Mouse (Mus musculus): ENCODE data around the gene Rhpn2.
A peak's percentile ranks its signal among the peaks of the same experiment; 100 is the strongest.

Gene Rhpn2

DNA sequence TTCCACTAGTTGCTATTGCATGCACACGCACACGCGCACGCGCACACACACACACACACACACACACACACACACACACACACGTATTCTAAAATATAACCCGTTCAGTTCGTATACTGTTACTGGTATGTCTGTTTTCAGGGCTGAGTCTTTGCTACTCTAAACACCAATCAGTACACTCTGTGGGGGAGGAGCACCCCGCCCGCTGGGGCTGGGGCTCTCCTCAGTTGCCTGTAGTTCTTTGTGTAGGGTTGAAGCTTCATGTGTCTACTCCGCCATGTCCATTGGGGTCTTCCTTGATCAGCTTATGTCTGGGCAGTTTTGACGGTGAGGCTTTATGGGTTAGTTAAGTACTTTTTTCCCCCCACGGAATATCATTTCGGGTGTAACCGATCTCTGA is 19.3 kb downstream of the Rhpn2 start:
- Histone ChIP-seq H3K4me1 (replicated peaks; ENCODE audit: low read depth, low read length) (peaks cover 80% of the 10 kb centered on the region), H3K4me3 (replicated peaks; ENCODE audit: low read length) (peak overlapping the region; percentile 51), H3K36me3 (ENCODE audit: insufficient read depth, low read length) (peaks cover 5% of the 10 kb centered on the region; the same call in 1 of the 2 replicates), H3K9me3 (ENCODE audit: low read length) (no peaks in the 10 kb centered on the region), H3K27me3 (ENCODE audit: insufficient read depth, low read length) (0 out of 2 replicates have a peak, but pooled peaks cover 4% of the 10 kb centered on the region)
- TF ChIP-seq CTCF (conservative IDR thresholded peaks at IDR 0.05; ENCODE audit: low read length) (no peak), NANOG (IDR thresholded peaks at IDR 0.05; ENCODE audit: borderline replicate concordance, low read length) (no peak), POU5F1 (IDR thresholded peaks at IDR 0.05; ENCODE audit: borderline replicate concordance, low read length) (no peak)

DNA sequence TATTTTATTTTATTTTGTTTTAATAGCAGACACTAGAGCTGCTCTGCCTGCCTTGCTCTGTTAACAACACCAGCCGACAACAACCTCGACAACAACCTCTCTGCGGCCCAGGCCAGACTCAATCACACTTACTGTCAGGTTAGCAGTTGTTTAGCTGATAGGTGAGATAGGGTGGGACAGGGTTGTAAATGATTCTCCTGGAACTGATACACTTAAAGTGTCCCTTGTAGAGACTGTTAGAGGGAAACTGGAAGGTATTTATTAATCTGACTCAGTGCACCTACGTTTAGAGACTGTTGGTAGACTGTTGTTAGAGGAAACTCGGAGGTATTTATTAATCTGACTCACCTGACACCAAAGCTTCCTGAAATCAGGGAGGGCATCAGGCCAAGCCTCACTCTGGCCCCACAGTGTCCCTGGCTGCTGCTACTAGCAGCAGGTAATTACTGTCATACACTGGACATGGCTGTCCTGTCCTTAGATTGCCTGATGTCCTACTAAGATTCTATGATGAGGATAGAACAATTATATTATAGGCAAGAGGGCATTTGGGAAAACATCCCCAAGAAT is 21.4 kb downstream of the Rhpn2 start:
- Histone ChIP-seq H3K4me1 (replicated peaks; ENCODE audit: low read depth, low read length) (peaks cover 68% of the 10 kb centered on the region), H3K4me3 (replicated peaks; ENCODE audit: low read length) (no peak overlapping the region), H3K36me3 (ENCODE audit: insufficient read depth, low read length) (peaks cover 5% of the 10 kb centered on the region; the same call in 1 of the 2 replicates), H3K9me3 (ENCODE audit: low read length) (no peaks in the 10 kb centered on the region), H3K27me3 (ENCODE audit: insufficient read depth, low read length) (no peaks in the 10 kb centered on the region)
- no peak for TF ChIP-seq NANOG (IDR thresholded peaks at IDR 0.05; ENCODE audit: borderline replicate concordance, low read length)
- no peak for TF ChIP-seq POU5F1 (IDR thresholded peaks at IDR 0.05; ENCODE audit: borderline replicate concordance, low read length)
- TF ChIP-seq CTCF (conservative IDR thresholded peaks at IDR 0.05; ENCODE audit: low read length), result no peak

DNA sequence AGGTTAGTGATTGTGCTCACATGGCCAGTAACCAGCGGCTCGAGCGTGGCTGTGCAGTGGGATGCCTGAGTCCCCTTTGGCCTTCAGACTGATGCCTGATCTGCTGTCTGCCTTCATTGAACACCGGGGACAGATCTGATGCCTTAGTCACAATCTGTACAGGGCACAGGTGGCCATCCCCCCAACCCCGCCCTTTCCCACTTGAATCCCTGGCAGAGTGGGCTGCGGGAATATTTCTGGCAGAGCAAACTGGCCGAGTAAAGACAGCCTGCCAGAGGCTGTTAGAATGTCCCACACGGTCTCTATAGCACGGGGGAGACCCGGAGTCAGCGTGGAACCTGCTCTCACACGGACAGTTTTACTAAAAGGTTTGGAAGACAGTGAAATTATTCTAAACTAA is 23.7 kb downstream of the Rhpn2 start:
- H3K36me3 ChIP-seq (ENCODE audit: insufficient read depth, low read length), result peaks cover 5% of the 10 kb centered on the region; the same call in 1 of the 2 replicates
- H3K27me3 ChIP-seq (ENCODE audit: insufficient read depth, low read length), result no peaks in the 10 kb centered on the region
- H3K4me1 ChIP-seq (replicated peaks; ENCODE audit: low read depth, low read length), result peaks cover 66% of the 10 kb centered on the region
- no peak overlapping the region for H3K4me3 ChIP-seq (replicated peaks; ENCODE audit: low read length)
- no peaks in the 10 kb centered on the region for H3K9me3 ChIP-seq (ENCODE audit: low read length)
- TF ChIP-seq NANOG (IDR thresholded peaks at IDR 0.05; ENCODE audit: borderline replicate concordance, low read length), result no peak
- no peak for TF ChIP-seq CTCF (conservative IDR thresholded peaks at IDR 0.05; ENCODE audit: low read length)
- TF ChIP-seq POU5F1 (IDR thresholded peaks at IDR 0.05; ENCODE audit: borderline replicate concordance, low read length), result no peak

- Histone ChIP-seq H3K27me3 (ENCODE audit: insufficient read depth, low read length) (no peaks in the 10 kb centered on the region), H3K36me3 (ENCODE audit: insufficient read depth, low read length) (peaks cover 3% of the 10 kb centered on the region; the same call in 1 of the 2 replicates), H3K4me3 (replicated peaks; ENCODE audit: low read length) (no peak overlapping the region), H3K9me3 (ENCODE audit: low read length) (no peaks in the 10 kb centered on the region), H3K4me1 (replicated peaks; ENCODE audit: low read depth, low read length) (peaks cover 55% of the 10 kb centered on the region)
- TF ChIP-seq NANOG (IDR thresholded peaks at IDR 0.05; ENCODE audit: borderline replicate concordance, low read length), result no peak
- TF ChIP-seq CTCF (conservative IDR thresholded peaks at IDR 0.05; ENCODE audit: low read length), result no peak
- no peak for TF ChIP-seq POU5F1 (IDR thresholded peaks at IDR 0.05; ENCODE audit: borderline replicate concordance, low read length)
Measured at GRCm38 (mm10) chr7:35362253-35362652, 28.3 kb downstream of the Rhpn2 start.

DNA sequence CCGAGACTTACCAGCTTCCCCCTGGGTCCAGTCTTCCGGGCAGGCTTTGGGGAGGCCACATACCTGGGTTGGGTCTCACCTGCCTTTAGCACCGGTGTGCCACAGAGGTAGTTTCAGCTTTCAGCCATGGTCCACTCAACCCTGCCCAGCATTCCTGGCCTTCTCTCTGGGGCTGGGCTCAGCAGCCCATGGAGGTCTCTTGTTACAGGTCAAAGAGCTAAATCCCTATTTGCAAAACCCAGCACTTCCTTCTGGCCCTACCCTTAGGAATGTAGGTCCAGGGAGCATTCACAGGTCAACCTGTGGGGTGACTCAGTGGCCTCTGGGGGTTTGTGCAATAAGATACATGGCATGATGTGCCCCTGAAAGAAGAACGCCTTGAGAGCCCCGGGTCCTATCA is 28.9 kb downstream of the Rhpn2 start:
- H3K4me3 ChIP-seq (replicated peaks; ENCODE audit: low read length), result no peak overlapping the region
- peaks cover 3% of the 10 kb centered on the region; the same call in 1 of the 2 replicates for H3K36me3 ChIP-seq (ENCODE audit: insufficient read depth, low read length)
- peaks cover 52% of the 10 kb centered on the region for H3K4me1 ChIP-seq (replicated peaks; ENCODE audit: low read depth, low read length)
- TF ChIP-seq NANOG (IDR thresholded peaks at IDR 0.05; ENCODE audit: borderline replicate concordance, low read length) (no peak), POU5F1 (IDR thresholded peaks at IDR 0.05; ENCODE audit: borderline replicate concordance, low read length) (no peak), CTCF (conservative IDR thresholded peaks at IDR 0.05; ENCODE audit: low read length) (no peak)
- no peaks in the 10 kb centered on the region for H3K9me3 ChIP-seq (ENCODE audit: low read length)
- no peaks in the 10 kb centered on the region for H3K27me3 ChIP-seq (ENCODE audit: insufficient read depth, low read length)

GRCm38 (mm10) chr7:35365161-35365910 is 31.4 kb downstream of the Rhpn2 start:
- no peaks in the 10 kb centered on the region for H3K9me3 ChIP-seq (ENCODE audit: low read length)
- TF ChIP-seq CTCF (conservative IDR thresholded peaks at IDR 0.05; ENCODE audit: low read length), result no peak
- no peak for TF ChIP-seq POU5F1 (IDR thresholded peaks at IDR 0.05; ENCODE audit: borderline replicate concordance, low read length)
- TF ChIP-seq NANOG (IDR thresholded peaks at IDR 0.05; ENCODE audit: borderline replicate concordance, low read length), result no peak
- peaks cover 40% of the 10 kb centered on the region for H3K4me1 ChIP-seq (replicated peaks; ENCODE audit: low read depth, low read length)
- H3K36me3 ChIP-seq (ENCODE audit: insufficient read depth, low read length), result peaks cover 3% of the 10 kb centered on the region; the same call in 1 of the 2 replicates
- no peak overlapping the region for H3K4me3 ChIP-seq (replicated peaks; ENCODE audit: low read length)
- no peaks in the 10 kb centered on the region for H3K27me3 ChIP-seq (ENCODE audit: insufficient read depth, low read length)

DNA sequence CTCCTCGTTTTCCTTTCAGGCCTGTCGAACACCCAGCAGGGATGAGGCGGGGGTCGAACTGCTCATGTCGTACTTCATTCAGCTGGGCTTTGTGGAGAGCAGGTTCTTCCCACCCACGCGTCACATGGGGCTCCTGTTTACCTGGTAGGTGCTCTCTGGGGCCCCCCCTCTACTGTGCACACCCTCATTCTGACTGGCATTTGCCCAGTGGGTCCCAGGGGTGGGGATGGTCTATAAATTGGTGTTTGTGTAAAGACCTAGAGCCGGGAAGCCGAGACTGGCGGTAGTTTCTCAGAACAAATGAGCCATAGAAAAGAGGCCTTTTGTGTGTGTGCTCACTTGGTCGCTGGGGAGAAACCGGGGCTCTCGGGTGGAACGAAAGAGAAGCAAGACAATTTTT is 37.1 kb downstream of the Rhpn2 start:
- Histone ChIP-seq H3K4me1 (replicated peaks; ENCODE audit: low read depth, low read length) (peaks cover 48% of the 10 kb centered on the region), H3K4me3 (replicated peaks; ENCODE audit: low read length) (0 out of 2 replicates have a peak overlapping the region, but pooled peaks have one; percentile 13), H3K9me3 (ENCODE audit: low read length) (no peaks in the 10 kb centered on the region), H3K36me3 (ENCODE audit: insufficient read depth, low read length) (peaks cover 21% of the 10 kb centered on the region; the same call in 1 of the 2 replicates), H3K27me3 (ENCODE audit: insufficient read depth, low read length) (0 out of 2 replicates have a peak, but pooled peaks cover 3% of the 10 kb centered on the region)
- no peak for TF ChIP-seq POU5F1 (IDR thresholded peaks at IDR 0.05; ENCODE audit: borderline replicate concordance, low read length)
- no peak for TF ChIP-seq CTCF (conservative IDR thresholded peaks at IDR 0.05; ENCODE audit: low read length)
- no peak for TF ChIP-seq NANOG (IDR thresholded peaks at IDR 0.05; ENCODE audit: borderline replicate concordance, low read length)

DNA sequence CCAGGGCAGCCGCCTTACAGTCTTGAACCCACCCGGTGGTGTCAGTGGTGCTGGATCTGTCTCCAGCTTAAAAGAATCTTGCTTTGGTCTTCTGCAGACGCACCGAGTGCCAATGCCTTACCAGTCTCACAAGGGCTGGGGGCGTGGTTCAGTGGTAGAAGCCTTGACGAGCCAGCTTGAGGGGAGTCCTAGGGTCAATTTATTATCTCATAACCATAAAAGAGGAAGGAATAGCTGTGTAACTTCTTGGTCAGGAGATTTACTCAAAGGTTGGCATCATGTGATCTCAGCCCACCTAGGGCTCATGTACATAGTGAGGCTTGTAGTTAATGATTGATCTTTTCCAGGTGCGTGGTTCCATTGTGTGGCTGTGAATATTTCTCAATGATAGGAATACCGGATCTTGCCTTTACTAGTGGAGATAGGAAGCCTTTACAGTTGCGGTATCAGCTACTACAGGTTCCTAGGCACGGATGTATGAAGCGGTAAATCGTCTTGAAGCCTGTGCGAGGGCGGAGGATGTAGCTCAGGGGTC is 38.6 kb downstream of the Rhpn2 start:
- Histone ChIP-seq H3K4me1 (replicated peaks; ENCODE audit: low read depth, low read length) (peaks cover 49% of the 10 kb centered on the region), H3K36me3 (ENCODE audit: insufficient read depth, low read length) (peaks cover 31% of the 10 kb centered on the region), H3K9me3 (ENCODE audit: low read length) (no peaks in the 10 kb centered on the region), H3K4me3 (replicated peaks; ENCODE audit: low read length) (peak overlapping the region; percentile 39; the same call in 1 of the 2 replicates), H3K27me3 (ENCODE audit: insufficient read depth, low read length) (0 out of 2 replicates have a peak, but pooled peaks cover 3% of the 10 kb centered on the region)
- TF ChIP-seq POU5F1 (IDR thresholded peaks at IDR 0.05; ENCODE audit: borderline replicate concordance, low read length) (no peak), CTCF (conservative IDR thresholded peaks at IDR 0.05; ENCODE audit: low read length) (no peak), NANOG (IDR thresholded peaks at IDR 0.05; ENCODE audit: borderline replicate concordance, low read length) (no peak)

All from E14TG2a.4 (cell line).